Mouse (Mus musculus) induced T-regulatory cell, adult 2 months (primary cell): ENCODE results near the gene Trpc4.

Experiments used
- DNase-seq: peaks from one replicate; pipeline ENCODE4 v3.0.0-alpha.2; 2012; ENCODE audit warnings: low read depth

Gene Trpc4

DNA sequence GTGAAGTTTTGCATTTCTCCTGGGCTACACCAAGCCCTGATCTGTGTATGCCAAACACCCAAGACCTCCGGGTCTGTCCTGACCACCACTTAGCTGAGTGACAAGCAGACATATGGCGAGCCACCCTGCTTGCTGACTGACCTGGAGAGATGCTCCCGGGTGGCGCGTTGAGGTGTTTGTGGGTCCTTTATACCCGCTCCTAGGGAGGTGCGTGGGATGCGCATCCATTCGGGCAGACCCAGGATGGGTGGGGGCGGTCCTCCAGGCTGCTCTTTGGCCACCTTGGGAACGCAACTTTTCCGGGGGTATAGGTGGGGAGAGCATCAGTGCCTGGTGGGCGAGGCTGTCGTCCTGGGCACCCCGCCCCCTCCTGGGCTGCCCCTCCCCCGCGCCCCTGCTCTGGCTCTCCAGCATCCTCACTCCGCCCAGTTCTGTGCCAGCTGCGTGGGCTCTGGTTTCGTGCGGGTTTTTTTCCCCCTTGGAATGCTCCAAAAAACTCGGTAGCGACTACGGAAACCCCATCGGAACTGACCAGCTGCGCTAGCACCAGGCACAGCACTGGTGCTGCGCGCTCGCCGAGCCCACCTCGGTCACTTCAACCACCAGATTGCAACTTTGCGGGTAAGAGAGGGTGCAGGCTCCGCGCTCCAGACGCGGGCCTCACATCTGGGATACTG is at the start of gene Trpc4:
Trpc4 (plus strand) TSS at position 397 of the 677 bp plus-strand sequence.
- DNase-seq, result no peak

- DNase-seq, result no peak
Measured at GRCm38 (mm10) chr3:54111489-54111888, 44.3 kb upstream of the Trpc4 start.

DNA sequence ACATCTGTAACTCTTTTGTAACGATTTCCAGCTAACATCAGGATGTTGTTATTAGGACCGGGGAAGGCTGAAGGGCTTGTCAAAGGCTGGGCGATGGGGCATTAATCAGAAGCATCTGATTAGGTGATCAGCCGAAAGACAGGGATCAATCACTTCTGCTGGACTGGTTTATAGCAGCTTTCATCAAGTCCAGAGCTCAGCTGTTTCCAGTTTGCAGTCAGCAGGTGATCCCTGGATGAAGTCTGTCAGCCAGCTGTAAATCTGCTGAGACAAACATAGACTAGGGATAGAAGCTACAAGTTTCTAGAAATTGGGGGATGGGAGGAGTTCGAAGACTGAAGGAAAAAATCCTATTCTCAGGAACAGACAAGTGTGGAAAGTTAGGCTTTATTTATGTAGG is 20.5 kb upstream of the Trpc4 start:
- DNase-seq, result no peak

DNA sequence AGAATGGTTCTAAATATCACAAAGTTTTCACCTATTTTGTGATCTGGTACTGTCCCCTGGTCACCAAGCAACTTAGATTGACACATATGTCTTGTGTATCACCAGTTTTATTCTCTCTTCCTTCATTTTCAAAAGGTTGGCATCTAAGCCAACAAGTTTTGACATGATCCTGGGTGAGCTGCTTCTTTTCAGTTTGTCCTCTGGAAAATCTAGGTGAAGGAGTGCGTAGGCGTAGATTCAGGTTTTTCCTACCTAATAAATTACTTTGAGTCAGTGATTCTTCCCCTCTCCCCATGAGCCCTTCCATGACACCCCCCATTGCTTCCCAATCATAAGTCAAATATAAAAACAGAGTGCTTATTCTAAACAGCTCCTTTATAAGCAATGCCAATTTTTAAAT is 14.5 kb upstream of the Trpc4 start:
- no peak for DNase-seq

- no peak for DNase-seq
Measured at GRCm38 (mm10) chr3:54154844-54155638, 794 bp upstream of the Trpc4 start.

DNA sequence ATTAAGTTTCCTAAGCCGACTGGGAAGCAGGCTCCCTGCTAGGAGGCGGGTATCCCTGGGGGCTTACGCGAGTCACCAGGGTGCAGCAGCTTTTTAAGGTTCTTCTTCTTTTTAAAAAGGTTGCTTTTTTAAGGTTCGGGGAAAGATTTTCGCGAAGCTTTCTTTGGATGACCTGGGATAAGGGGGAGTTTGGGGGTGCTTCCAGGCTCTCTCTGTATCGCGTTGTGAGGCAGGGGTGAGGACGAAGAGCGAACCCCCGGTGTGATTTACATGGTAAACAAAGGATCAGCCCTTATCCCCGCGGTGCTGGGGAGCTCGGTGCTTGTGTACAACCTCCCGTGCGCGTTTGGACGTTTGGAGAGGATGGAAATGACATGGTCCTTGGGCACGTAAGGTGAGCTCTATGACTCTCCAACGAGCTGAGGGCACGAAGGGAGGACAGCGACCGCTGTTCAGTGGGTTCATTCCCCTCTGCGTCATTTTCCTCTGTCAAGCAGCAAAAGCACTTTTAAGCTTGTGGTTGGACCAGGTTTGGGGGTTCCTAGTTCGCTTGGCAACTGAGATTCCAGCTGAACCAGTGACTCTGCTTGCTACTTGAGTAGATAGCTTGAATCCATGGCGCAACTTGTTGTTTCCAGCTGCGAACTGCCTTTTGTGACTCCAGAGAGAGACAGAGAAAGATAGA is 623 bp downstream of the Trpc4 start:
- no peak for DNase-seq

DNA sequence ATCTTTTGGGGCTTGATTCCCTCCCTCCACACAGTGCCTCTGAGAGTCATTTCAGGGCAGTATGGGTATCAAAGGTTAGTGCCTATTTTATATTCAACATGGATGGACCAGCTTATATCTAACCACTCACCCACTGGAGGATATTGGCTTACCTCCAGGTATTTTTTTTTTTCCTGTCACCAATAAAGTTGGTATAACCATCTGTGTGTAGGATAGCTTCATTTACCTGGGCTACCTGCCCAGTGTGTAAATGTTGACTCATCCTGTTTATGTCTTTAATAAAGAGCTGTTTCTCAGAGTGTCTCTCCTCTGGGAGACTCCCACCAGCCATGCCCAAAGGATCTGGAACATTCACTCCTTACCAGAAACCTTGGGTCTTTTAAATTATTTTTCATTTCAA is 14.9 kb downstream of the Trpc4 start:
- no peak for DNase-seq

GRCm38 (mm10) chr3:54177296-54177695 is 21.5 kb downstream of the Trpc4 start:
- no peak for DNase-seq

GRCm38 (mm10) chr3:54190932-54191668 is 35.3 kb downstream of the Trpc4 start:
- DNase-seq, result no peak

DNA sequence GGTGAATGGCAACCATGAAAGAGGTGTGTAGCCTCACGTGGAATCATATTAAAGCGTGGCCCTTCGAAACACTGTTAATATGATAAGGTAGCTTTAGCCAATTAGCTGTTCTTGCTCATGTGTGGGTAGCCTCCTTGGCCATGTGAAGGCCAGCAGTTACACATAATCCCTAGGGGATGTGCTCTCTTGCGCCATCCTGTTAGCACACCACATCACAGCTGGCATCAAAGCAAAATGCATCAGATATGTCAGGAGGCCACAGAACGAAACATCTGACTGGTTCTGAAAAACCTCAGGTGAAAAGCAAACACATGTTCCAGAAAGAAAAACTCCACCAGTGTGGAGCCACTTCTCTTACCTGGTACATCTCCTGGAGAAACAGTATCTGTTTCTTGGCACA is 45.4 kb downstream of the Trpc4 start:
- no peak for DNase-seq

DNA sequence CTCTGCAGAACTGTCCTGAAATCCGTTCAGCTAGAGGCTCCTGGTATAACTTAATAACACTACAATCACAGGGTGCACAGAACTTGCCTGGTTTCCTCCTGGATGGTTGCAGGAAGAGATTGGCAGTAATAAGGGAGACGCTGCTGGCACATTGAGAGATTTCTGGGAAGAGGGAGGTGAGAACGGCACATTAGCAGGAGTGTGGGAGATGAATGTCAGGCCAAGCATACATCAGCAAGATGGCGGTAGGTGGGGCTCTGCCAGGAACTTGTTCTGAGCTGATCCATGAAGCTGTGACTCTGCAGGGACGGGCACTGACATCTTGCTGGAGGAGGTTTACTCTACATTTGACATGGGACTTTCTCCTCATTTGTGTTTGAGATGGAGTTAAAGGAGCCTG is 48.6 kb downstream of the Trpc4 start:
- no peak for DNase-seq

DNA sequence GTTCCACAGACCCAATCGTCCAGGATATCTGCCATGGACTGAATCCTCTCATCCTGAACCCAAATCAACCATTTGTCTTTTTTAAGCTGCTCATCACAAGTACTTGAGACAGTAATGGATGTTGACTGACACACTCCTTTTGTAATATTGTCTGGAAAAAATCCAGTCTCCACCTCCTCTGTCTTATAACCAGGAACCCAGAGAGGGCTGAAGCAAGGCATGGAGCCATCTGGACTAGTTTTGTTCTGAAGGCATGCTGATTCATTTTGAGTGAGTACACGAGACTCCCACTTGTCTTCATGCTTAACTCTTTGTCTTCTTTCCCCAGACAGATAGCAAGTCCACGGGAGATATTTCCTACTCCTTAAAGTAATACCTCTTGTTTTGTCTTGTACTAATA is 54.3 kb downstream of the Trpc4 start:
- no peak for DNase-seq

- no peak for DNase-seq
Measured at GRCm38 (mm10) chr3:54211441-54211840, 55.6 kb downstream of the Trpc4 start.

DNA sequence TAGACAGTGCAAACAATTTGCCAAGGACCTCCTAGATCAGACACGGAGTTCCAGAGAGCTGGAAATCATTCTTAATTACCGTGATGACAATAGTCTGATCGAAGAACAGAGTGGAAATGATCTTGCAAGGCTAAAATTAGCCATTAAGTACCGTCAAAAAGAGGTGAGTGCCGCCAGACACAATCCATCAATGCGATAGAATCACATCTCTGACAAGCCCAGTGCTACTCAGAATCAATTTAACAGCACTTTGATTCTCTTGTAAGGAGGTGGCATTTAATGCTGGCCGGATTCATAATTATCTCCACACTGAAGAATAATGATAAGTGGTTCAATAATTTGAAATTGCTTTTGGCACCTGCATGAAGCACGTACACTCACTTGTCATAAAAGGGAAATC is 66.7 kb downstream of the Trpc4 start:
- DNase-seq, result no peak

GRCm38 (mm10) chr3:54228463-54228862 is 72.6 kb downstream of the Trpc4 start:
- DNase-seq, result no peak

DNA sequence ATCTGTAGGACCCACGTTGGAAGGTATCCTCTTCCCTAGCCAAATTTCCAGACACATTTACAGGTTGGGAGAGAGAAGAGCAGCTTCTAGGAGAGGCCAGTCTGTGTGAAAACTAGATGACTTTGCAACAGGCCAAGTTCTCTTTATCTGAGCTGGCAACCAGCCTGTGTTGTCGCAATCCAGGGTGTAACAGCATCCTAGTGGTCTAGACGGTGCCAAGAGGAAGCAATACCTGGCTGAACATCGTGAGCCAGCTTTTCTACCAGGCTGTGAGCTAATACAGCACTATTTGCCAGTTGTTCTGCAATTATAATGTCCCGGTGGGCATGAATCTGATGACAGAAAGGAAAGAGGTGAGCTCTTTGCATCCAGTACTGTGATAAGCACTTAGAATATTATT is 83.1 kb downstream of the Trpc4 start:
- DNase-seq, result no peak

DNA sequence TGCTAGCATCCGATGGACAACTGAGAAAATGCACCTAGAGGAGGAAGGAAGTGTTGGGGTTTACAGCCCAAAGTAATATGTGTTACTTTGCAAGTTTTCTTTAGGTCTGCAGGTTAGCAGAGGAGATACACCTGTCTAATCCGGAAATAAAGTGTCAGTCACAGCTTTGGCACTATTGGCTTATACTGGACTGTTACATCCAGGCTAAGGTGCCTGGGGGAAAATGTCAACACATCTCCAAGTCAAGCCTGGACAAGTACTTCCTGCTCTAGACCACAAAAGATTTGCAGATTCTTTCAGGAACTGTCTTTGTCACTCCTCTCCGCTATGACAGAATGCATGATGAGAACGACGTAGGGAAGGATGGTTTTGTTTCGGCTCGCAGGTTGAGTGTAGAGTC is 83.6 kb downstream of the Trpc4 start:
- DNase-seq, result no peak

DNA sequence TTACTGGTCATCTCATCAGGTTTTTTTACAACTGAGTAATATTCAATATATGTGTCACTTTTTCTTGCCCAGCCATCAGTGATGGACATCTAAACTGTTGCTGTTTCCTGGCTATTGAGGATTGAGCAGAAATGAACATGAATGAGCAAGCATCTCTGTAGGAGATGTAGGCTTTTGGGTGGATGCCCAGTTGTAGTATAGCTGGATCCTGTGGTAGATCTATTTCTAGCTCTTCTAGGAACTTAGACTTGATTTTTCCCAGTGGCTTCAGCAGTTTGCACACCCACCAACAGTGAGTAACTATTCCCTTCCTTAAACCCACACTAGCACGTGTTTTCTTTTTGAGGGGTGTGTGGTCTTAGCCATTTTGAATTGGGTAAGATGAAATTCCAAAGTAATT is 87.3 kb downstream of the Trpc4 start:
- no peak for DNase-seq

- DNase-seq, result no peak
Measured at GRCm38 (mm10) chr3:54244729-54245465, 89.1 kb downstream of the Trpc4 start.

GRCm38 (mm10) chr3:54246416-54246815 is 90.6 kb downstream of the Trpc4 start:
- DNase-seq, result no peak

DNA sequence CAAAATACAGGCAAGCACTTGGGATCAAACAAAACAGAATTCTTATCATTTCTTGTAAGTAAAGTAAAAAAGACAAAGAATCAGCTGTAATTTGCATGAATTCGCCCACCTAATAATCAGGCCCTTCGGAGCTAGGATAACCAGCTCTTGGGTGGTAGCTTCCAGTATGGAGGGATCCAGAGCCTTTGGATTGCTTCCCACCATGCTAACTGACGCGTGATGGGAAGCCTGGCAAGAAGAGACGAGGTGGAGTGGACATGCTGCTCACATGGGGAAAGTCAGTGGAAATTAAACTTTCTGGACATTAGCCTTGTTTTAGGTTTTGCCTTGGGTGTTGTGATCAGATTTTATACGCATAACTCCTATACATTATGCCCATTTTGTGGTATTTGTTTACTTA is 93.5 kb downstream of the Trpc4 start:
- DNase-seq, result no peak

DNA sequence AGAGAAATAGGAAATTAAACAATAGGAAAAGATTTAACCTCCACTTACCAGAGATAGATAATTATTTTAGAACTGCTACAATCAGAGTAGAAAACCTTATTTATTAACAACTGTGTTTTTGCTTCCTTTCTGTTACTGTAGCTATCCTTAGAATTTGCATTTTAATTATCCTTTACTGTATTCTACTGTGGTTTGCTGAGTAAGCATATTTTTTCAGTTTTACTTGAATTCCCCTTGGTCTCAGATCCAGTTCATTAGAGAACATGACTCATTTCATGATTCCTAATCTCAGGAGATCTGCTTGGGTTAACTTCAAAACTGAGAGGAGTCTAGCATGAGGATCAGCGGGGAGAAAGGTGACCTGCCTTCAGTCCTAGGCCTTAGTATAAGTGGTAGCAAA is 111.1 kb downstream of the Trpc4 start:
- no peak for DNase-seq
